Mouse (Mus musculus) right cerebral cortex, postnatal 10 days (tissue): Measurements from ENCODE around the gene Sh3bgrl3.

Experiments
- DNase-seq, 2 experiments: peaks; one replicate each; pipeline ENCODE4 v3.0.0; 2021; ENCODE audit warnings: low spot score in 2 of 2

The Sh3bgrl3 gene

DNA sequence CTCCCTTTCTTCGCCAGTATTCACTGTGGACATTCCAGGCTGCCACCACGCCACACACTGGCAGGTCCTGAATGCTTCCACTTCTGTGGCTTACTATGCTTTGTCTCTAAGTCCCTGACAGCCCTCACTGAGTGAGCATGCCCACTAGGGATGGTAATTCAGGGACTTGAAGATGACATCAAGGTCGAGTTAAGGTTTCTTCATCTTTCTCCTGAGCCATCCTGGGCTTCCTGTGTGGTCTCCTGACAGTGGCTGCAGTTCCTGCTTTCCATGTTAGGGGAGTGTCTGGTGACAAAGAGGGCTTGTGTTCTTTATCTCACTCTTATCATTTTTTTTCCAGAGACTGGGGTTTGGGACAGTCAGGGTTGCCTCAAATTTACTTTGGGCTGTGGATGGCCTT is 17.9 kb downstream of the Sh3bgrl3 start:
- DNase-seq: no peak

DNA sequence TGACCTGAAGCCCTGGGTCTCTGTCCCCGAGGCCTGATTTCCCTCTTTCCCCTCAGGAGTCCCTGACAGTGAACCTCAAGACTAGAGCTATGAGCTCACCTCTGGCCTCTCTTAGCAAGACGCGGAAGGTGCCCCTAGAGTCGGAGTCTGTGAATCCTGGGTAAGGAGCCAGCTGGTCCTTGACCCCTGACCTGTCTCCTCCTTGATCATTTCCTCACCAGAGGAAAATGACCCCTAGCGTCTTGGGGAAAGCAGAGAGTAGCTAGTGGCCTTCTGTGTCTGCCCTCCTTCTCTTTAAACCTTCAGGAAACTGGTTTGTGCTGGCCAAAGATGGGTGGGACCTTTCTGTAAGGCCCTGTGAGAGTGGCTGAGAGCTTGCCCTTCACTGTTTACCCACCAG is 20.4 kb downstream of the Sh3bgrl3 start:
- DNase-seq: no peak

DNA sequence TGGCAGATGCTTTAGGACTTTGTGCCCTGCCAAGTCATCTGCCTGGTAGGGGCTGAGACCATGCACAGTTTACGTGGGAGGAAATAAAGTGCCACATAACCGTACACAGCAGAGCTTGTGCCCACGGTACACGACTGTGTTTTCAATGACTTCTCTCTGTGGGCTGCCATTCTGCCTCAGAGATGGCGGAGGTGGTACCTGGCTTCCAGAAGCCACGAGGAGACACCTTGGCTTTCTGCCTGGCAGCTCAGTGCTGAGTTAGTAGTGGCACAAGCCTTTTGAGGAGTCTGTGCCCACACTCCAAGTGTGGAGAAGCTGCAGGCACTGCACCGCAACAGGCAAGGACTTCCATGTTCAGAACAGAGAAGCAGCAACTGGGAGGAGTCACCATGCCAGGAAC is 20.9 kb downstream of the Sh3bgrl3 start:
- DNase-seq: no peak

DNA sequence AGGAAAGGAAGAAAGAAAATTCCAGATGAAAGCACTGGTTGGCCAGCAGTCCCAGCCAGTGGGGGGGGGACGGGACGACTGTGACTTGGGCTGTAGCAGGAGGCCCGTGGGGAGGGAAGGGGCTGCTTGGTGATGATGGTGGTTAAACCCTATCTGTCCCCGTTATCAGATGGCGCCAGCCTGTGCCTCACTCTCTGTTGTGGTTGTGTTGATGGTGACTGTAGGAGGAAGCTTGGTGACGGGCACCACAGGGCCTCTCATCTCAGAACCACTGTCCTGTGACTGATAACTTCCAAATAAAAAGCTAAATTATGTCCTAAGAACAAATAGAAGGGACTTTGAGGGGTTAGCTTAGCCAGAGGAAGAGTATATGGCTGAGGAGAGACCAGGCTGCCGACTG is 22.5 kb downstream of the Sh3bgrl3 start:
- no peak for DNase-seq

DNA sequence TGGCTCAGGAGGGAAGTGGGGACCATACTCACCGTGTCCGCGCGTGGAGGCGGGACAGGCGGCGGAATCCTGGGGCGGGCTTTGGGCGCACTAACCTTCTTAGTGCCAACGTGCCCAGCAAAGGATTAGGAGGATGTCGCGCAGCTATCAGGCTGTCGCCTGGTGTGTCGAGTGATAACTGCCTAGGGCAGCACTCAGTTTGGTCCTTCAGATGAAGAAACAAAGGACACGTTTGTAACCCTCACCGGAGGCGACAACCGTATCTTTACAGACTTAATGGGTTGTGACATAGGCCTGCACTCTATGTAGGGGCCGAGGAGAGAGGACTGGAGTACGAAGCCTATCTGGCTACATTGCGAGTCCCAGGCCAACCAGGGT is 25.9 kb downstream of the Sh3bgrl3 start:
- DNase-seq: no peak

DNA sequence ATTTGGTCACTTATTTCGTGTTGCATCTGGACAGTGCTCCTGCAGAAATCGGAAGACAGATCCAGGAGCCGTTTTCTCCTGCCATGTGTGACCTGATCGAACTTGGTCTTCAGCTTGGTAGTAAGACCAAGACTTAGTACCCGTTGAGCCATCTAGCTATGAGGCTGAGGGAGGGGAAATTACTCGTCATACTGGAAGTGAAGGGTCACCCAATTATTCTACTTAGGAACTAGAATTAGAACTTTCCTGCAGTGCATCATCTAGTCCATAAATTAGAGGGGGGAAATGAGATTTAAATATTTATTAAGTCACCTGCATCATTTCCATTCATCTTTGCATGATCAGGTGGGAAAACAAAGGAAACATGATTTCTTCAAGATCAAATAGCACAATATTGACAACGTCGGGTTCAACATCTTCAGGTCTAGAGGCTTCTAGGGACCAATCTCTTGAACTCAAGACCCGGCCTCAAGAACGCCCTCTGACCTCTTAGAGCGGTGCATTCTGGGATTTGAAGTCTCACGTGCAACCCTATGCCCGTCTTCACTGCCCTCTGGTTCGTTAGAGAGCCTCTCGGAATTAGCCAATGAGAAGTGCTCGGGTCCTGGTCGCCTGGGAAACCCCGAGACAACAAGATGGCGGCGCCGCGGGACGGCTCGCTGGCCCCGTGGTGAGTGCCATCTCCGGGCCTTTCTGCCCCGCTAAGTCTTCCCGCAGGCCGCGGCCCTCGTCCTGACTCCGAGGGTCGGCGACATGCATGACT is 26.4 kb downstream of the Sh3bgrl3 start, which contains the start of gene Ubxn11:
TSS of gene Ubxn11 (plus strand) at position 592 of the 763 bp plus-strand sequence.
- peak; percentile 95 to 97 for DNase-seq

DNA sequence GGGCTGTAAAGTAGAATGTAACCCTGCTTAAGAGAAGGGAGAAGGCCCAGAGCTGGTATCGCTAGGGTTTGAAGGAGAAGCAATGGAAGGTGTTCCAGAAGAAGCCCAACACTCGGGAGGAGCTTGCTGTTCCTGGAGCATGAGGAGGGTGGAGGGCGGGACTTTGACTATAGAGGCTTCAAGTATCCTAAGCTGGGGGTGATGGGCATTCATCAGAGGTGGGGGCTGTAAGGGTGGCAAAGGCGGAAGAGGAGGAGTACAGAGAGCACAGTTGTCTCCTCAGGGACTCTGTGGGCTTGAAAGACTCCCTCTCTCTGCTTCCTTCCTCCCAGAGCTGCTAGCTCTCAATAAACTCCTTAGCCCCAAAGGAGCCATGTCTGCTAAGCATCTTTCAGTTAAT is 28.3 kb downstream of the Sh3bgrl3 start:
- DNase-seq: no peak

DNA sequence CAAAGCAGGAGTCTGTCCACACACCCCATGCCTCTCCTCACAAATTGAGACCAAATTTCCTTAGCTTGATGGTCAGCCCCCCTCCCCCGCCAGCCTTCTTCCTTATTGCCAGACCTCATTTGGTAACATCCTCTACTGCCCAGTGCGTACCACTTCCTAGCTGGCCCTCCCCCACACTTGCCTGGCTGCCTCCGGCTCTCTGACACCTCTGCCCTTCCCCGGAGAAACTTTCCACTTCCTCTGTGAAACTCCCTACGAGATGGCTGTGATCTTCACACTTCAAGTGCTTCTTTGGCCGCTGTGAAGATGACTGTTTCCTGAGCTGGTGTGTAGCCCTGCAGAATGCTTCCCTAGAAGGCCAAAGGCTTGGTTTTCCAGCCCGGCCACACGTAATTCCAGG is 30.0 kb downstream of the Sh3bgrl3 start:
- peak; percentile 68 to 73 for DNase-seq

DNA sequence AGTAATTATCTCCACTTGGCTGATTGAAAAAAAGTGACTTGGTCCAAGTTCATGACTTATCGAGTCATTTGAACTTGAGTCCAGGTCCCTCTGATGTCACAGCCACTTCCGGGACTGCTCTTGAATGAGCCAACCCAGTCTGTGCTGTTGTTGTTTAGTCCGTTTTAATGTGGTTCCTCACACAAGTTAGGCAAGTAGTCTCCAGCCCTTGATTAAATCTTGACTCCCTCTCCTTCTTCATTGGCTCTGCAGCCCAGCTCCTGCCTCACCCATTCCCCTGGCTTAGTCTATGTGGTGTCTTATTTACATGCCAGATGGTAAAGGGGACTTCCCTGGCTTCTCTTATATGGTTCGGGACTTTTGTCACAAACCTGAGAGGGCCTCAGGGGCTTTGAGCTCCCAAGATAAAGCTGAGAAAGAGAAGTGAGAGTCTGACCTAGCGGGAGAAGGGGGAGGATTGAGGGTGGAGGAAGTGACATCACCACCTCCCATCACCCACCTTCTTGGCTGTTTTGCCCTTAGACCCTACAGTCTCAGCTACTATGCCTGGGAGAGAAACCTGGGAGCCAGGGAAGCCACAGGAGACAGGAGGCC is 31.5 kb downstream of the Sh3bgrl3 start:
- DNase-seq: no peak

DNA sequence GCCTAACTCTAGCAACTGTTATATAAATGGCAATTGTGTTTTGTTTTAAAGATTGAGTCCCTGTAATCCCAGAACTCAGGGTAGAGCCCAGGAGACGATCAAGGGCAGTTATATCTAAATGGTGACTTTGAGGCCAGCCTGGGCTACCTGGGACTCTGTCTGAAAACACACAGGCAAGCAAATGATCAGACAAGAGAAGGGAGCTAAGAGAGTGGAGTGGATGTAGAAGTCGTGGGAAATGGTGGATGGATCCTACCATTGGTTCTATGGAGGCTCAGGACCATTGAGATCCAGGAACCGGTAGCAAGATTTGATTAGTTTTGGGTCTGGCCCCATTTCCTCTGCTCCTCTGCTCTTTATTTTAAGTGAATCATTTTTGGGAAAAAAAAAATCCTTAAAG is 32.5 kb downstream of the Sh3bgrl3 start:
- no peak for DNase-seq

DNA sequence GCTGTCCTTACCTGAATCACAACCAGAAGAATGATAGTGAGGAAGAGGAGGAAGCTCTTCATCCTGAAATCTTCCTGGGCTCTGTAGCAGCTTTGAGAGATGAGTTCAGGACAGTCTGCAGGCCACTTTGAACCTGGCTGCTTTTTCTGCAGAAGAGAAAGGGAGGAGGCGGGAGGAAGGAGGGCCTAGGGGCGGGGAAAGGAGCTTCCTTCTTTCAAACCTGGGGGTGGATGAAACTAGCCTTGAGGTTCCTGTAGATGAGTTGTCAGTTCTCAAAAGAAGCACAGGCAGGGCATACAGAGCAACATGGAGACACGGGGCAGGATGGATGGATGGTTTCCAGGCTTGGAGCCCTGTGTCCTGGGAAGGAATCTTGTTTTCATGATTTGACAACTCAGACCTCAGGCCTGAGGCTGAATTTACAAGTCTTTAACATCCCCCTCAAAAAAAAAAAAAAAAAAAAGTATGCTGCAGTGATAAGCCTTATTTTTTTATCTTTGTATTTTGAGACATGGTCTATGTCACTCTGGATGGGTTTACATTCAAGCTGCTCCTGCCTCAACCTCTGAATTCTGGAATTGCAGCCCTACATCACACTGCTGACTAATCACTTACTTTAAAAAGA is 33.6 kb downstream of the Sh3bgrl3 start, which contains the start of gene Cd52:
TSS of gene Cd52 (minus strand) at position 160 of the 625 bp plus-strand sequence.
- no peak for DNase-seq

DNA sequence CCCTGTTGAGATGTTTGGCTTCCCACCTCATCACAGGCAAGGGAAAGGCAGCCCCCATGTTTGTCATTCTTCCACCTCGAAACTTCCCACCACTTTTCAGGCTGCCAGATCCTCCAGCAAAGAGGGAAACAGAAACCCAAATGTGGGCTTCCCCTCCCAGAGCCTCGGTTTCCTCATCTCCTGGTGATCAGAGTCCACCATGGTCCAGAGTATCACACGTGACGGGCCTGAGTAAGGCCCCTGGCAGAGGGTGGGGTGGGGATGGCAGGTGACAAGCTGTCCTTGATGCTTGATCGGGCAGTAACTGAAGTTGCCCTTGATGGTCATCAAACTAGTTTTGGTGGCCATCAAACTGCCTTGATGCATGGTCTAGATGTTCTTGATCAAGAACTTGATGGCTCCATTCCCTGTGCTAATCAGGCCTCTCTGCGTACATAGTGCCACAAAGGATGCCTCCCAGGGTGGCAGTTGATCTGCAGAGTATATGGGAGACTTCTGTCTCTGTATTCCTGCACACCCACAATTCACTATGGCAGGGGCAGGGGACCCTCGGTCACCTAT is 34.5 kb downstream of the Sh3bgrl3 start:
- DNase-seq: no peak

DNA sequence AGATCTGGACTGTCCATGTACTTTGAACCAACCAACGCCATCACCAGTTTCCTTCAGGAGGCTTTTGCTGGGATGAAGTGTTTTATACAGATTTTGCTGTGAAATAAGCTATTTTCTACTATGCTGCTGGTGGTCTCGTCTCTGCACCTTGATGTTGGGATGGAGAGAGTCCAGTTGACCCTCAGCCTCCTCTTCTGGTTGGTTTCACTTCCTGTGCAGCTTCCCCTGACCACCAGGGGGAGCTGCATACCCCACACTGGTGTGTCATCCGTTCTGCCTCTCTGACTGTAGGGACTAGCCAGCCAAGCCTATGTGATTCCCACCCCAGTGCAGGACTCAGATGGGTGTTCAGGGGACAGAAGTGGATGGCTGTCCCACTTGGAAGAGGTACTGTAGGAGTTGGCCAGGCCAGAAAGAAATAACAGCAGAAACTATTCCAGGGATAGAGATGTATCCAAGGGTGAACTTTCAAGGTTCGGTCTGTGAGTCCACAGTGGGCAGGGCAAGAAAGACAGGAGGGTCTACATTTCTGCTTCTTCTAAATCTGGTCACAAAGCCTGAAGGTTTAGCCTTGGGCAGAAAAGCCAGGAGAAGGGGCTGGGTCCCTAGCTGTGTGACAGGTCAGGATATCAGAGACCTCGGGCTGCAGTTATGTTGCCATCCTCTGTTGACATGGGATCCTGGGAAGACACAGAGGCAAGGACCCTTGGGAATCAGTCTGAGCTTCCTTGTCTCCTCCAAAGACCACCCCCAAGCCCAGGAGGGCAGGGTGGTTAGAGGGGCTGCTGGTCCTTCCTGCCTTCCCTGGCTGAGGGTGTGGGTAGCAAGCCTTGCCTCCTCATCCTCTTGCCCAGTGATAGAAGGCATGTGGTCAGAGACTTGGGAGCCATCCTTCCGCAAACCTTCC is 36.0 kb downstream of the Sh3bgrl3 start:
- peak in 1 of 2 experiments; percentile 54 for DNase-seq

DNA sequence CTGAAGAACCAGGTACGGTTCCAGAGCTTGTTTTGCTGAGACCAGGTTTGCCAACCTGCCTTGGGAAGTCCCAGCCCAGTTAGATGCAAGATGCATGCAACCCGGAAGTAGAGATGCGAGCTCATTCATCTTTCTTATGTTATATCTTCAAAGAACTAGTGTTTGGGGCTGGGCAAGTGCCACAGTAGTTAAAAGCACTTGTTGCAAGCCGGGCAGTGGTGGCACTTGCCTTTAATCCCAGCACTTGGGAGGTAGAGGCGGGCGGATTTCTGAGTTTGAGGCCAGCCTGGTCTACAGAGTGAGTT is 37.4 kb downstream of the Sh3bgrl3 start:
- DNase-seq: no peak

DNA sequence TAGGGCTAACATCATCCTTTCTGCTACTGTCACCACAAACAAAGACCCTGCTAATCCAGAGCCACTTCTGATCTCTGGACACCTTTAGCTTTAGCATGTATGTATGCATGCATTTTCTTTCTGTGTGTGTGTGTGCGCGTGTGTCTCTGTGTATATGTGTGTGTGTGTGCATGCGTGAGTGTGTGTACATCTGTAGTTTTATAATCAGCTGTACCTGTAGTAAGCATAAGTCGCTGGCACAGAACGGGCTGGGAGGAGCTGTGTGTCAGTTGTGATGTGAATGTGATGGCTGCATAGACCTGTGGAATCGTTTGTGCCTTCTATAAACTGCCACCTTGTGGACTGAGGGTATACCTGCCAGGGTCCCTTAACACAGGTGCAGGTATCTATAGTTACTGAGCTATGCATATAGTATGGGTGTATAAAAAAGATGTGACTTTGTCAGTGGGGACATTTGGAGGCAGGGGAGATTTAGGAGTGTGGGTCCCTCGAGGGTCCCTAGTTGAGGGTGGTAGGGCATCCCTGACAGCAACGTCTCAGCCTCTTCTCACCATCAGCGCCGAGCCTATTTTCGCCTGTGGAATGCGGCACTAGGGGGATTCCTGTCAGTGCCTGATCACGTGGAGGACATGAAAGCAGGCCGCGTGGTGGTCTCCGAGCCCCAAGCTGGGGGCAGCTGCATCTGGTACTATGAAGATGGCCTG is 37.9 kb downstream of the Sh3bgrl3 start:
- DNase-seq: no peak

DNA sequence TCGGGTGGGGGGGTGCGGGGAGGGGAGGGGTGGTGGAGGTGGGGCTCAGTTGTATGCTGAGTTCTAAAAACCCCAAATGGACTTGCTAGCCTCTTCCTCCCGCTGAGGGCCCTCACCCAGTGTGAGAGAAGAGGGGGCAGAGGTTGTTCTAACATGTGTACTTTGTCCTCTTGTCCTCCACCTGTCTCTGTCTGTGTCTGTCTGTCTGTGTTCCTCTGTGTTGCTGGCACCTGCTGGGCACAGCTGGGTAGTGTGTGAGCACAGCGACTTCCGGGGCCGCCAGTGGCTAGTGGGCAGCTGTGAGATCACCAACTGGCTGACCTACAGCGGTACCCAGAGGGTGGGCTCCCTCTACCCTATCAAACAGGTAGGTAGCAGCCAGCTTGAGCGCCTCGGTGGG is 39.6 kb downstream of the Sh3bgrl3 start:
- no peak for DNase-seq

DNA sequence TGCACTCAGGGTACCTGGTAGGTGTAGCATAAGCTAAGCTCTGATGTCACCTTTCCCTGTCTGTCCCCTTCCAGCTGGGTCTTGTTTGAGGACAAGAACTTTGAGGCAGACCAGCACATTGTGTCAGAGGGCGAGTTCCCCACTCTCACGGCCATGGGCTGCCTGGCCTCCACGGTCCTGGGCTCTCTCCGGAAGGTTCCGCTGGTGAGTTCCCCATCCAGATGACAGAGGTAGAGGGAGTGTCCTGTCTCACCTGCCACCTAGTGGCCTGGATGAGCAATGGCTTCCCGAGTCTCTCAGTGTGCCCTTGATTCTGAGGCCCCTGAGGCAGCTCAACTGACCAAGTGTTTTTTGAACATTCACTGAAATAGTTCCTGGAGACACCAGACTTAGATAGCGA is 41.2 kb downstream of the Sh3bgrl3 start:
- no peak for DNase-seq

DNA sequence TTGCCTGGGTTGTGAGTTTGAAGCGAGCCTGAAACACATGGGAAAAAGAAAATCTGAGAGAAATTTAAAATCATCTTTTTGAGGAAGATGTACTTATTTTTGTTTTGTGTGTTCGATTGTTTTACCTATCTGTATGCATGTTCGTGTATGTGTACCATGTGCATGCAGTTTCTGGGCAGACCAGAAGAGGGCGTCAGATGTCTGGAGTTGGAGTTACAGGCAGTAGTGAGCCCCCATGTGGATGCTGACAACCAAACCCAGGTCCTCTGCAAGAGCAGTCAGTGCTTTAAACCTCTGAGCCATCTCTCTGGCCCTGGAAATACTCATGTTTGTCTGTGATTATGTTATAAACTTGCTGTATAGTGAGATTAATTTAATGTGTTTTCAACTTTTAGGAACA is 43.6 kb downstream of the Sh3bgrl3 start:
- no peak for DNase-seq

DNA sequence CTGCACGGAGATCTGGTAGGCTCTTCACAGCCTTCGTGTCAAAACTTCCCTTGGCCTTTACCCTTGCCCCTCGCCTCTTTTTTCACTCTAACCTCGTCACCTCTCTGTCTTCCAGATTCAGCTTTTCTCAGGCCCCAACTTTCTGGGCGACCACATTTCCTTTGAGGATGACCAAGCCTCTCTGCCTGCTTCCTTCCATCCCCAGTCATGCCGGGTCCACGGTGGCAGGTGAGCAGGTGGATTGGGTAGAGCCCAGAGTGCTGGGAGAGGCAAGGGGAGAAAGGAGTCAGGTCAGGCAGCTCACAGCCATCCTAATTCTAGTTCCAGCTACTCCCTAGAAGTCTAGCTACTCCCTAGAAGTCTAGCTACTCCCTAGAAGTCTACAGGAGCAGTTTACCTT is 46.1 kb downstream of the Sh3bgrl3 start:
- DNase-seq: no peak

DNA sequence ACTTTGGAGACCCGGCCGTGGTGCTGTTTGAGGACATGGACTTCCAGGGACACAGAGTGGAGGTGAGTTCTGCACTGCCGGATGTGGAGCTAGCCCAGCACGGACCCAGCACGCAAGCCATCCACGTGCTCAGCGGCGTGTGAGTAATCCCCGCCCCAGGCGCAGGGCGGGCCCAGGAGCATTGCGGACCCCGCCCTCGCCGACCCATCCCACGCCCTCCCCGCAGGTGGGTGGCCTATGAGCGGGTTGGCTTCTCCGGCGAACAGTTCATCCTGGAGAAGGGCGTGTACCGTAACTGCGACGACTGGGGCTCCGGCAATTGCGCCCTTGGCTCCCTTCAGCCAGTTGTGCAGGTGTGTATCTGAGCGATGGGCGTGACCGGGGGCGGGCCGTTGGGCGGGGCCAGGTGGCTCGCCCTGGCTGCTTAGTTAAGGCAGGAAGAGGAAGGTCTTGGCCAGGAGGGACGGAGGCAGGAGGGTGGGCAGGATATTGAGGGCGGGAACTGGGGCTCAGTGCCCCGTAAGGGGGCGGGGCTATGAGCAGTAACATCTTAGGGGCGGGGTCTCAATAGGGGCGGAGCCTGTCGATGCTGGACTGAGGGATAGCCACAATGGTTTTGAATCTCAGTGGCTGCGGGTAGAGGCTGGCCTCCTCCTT is 46.7 kb downstream of the Sh3bgrl3 start:
- DNase-seq: peak; percentile 67 to 69

DNA sequence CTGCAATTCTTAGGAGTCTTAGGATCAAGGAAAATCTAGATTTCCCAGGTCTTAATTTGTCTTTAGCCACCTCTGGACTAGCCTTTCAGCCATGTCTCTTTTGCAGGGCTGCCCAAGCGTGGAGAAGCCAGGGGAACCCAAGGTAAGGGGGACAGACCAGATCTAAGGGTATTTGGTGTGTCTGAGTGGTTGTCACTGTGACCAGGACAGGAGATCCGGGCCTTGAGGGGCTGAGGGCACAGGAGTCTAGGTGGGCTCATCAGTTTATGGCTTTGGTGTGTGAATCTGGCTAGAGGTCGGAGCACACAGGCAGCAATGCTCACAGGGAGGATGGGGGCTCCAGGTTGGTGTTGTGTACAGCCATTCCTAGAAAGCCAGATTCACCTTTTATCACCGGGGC is 47.9 kb downstream of the Sh3bgrl3 start:
- no peak for DNase-seq
